Mouse (Mus musculus): ENCODE results near the gene Mapk9. TPM values are rescaled to one million over a fixed set of nuclear protein-coding genes. Genes with fewer than 3 reads are reported as not detected.

The Mapk9 gene
- total RNA-seq (2023), result 10 to 100 TPM; 46.8 to 54.0 TPM

DNA sequence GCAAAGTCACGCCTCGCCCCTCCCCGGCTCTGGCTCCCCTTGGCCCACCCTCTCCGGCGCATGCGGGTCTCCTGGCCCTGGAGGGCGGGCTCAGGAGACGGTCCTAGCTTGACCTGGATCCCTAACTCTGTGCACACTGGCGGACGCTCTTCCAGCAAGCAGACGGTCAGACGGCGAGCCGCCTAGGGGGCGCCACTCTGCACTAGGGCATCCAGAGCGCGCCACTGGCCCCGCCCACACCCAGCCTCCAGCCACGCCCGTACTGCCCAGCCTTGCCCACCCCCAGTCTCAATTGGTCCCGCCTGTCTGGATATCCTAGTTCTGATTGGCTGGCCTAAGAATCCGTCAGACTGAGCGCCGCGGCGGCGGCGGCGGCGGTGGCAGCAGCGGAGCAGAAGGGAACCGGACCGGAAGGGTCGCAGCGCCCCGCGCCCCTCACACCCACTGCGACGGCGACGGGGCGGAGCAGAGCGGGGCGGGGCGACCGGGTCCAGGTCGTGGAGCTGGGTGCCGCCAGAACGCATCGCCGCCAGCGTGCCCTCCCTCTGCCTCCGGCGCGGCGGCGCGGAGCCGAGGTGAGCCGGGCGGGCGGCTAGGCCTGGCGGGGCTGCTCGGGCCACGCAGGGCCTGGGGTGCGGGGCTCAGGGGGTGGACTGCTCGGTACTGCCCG, at the start of gene Mapk9:
TSS of gene Mapk9 (plus strand) at position 351 of the 670 bp plus-strand sequence.

DNA sequence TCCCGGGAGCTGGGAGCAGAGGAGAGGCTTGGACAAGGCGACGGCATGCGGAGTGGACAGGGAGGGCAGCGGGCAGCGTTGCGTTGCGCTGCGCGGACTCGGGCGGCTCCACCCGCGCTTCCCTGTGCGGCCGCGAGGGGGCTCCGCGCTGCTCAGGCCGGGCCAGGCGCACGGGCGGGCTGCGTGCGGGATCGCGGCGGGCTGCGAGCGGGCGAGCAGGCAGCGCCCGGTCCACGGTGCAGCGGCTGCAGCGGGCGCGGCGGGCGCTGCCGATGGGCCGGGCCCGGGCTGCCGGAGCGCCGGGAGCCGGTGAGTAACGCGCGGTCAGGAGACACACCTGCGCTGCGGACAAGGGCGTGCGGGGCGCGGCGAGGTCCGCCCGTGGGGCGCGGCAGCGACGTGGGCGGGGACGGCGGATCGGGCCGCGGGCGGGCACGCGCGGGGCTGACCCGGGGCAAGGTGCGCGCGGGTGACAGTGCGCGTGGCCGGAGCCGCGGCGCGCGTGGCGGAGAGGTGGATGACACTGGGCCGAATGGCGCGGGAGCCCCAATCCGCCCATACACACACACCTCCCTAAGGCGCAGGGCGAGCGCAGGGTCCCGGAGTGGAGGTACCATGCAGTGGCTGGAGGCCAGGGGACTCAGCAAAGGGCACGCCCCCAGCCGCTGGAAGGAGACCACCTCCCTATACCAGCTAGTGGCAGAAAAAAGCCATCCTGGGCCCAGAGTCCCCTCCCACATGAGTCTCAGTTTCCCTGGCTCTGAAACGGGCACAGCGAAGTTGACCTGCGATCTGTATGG, 55.3 kb downstream of the Mapk9 start, which contains the start of gene Rasgef1c:
TSS of gene Rasgef1c (plus strand) at position 177 of the 800 bp plus-strand sequence.

Other genes with a start within 250 kb of the Mapk9 start
- not detected for gene Flt4, start 237.5 kb upstream of the Mapk9 start, total RNA-seq (2023)
- not detected for gene Scgb3a1, start 183.1 kb upstream of the Mapk9 start, total RNA-seq (2023)
- gene Cnot6, start 134.0 kb upstream of the Mapk9 start, total RNA-seq (2023), result 10 to 100 TPM; 86.4 to 88.8 TPM
- not detected for gene Gfpt2, start 52.6 kb upstream of the Mapk9 start, total RNA-seq (2023)
- under 1 TPM in 1 of 2 experiments, not detected in 1; 0.27 TPM for gene Rasgef1c, start 55.1 kb downstream of the Mapk9 start, total RNA-seq (2023)
- gene Rnf130, start 178.6 kb downstream of the Mapk9 start, total RNA-seq (2023), result 10 to 100 TPM; 23.0 to 24.8 TPM